Mouse (Mus musculus) adrenal gland, postnatal 14 days (tissue): ENCODE measurements around the gene Notch4. TPM values are rescaled to one million over a fixed set of nuclear protein-coding genes. Genes with fewer than 3 reads are reported as not detected.

Experiments
- DNase-seq: peaks from one replicate; pipeline ENCODE4 v3.0.0; 2021; ENCODE audit warnings: mixed read lengths
- total RNA-seq: library from RNA; stranded (reverse); gene quantifications from 2 replicates; pipeline ENCODE4 v1.2.3, GENCODE M21; 2021

Gene Notch4
- total RNA-seq, 1 experiment from 2014 or later = 34.1 TPM

DNA sequence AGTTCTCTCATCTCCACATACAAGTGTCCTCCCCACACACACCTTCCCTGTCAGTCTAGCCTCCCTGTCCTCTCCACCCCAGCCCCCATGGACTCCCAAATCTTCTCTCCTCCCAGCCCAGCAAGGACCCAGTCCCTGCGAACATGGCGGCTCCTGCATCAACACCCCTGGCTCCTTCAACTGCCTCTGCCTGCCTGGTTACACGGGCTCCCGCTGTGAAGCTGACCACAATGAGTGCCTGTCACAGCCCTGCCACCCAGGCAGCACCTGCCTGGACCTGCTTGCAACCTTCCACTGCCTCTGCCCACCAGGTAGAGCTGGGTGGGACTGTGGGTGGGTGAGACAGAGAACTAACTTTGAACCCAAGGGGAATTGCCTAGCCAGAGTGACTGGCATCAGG lies 5.9 kb downstream of the Notch4 start:
- no peak for DNase-seq

DNA sequence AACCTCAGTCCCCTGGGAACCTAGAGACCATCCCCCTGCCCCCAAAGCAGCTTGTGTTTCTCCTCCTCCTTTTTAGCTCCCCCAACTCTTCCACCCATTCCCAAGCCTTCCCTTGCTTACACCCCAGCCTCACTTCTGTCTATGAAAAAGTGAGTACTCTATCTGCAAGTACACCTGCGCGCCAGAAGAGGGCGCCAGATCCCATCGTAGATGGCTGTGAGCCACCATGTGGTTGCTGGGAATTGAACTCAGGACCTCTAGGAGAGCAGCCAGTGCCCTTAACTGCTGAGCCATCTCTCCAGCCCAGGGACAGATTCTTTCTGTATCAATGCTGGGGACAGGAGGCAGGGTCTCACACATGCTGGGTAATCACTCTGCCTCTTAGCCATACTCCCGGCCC lies 7.8 kb downstream of the Notch4 start:
- DNase-seq = peak; percentile 40

DNA sequence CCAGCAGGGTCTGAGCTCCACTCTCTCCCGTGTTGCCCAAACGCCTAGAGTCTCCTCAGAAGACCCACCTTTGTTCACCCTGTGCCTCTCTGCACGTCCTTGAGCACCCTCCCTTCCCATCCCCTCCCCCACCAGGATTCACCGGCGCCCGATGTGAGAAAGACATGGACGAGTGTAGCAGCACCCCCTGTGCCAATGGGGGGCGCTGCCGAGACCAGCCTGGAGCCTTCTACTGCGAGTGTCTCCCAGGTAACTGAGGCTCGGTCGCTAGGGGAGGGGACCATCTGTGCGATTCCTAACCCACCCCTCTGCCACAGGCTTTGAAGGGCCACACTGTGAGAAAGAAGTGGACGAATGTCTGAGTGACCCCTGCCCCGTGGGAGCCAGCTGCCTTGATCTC lies 8.3 kb downstream of the Notch4 start:
- DNase-seq = peak; percentile 34

DNA sequence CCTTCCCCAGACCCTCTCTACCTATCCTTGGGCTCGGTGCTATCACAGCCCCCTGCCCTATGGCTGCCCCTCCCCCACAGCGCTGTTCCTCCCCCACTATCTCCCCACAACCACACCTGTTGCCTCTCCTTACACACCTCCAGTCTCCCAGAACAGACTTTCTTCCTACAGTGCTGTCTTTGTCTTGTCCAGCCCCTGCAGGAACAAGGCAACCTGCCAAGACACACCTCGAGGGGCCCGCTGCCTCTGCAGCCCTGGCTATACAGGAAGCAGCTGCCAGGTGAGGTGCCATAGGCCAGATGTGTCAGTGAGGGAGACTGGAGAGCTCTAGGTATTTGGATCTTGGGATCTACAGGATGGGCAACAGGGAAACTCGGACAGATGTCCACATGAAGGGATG lies 12.5 kb downstream of the Notch4 start:
- DNase-seq = no peak

DNA sequence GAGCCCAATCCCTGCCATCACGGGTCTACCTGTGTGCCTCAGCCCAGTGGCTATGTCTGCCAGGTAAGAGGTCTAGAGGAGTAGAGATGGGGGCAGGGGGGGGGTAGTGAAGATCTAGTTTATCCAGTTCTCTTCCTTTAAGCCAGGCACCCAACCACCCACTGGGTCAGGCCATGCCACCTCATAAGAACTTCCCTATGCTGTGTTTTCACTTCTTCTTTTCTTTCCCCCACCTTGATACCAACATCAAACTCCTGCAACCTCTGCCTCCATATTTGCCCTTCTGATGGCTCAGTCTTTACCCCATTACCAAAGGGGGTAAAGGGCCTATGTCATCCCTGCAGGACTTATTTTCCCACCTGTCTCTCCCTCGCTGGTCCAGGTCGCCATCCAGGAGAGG lies 14.0 kb downstream of the Notch4 start:
- no peak for DNase-seq

DNA sequence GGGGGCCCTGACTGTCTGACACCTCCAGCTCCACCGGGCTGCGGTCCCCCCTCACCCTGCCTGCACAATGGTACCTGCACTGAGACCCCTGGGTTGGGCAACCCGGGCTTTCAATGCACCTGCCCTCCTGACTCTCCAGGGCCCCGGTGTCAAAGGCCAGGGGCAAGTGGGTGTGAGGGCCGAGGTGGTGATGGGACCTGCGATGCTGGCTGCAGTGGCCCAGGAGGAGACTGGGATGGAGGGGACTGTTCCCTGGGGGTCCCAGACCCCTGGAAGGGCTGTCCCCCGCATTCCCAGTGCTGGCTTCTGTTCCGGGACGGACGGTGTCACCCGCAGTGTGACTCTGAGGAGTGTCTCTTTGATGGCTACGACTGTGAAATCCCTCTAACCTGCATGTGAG lies 18.5 kb downstream of the Notch4 start:
- no peak for DNase-seq

DNA sequence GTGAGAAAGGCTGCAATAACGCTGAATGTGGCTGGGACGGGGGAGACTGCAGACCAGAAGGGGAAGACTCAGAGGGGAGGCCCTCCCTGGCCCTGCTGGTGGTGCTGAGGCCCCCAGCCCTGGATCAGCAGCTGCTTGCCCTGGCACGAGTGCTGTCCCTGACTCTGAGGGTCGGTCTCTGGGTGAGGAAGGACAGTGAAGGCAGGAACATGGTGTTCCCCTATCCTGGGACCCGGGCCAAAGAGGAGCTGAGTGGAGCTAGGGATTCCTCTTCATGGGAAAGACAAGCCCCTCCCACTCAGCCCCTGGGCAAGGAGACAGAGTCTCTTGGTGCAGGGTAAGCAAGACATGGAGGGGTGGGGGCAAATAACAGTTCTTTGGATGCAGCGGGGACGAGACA lies 19.3 kb downstream of the Notch4 start:
- DNase-seq = peak; percentile 48

DNA sequence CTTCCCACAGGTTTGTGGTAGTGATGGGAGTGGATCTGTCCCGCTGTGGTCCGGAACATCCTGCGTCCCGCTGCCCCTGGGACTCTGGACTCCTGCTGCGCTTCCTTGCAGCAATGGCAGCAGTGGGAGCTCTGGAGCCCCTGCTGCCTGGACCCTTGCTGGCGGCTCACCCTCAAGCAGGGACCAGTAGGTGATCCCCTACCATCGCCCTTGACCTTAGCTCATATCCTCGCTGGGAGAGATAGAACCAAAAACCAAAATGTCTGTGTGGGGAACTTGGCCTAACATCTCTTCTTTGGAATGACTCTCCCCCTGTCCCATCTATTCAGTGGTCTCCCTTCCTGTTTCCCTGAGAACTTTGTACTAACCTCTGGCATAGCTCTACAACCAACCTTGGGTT lies 19.8 kb downstream of the Notch4 start:
- DNase-seq = no peak

DNA sequence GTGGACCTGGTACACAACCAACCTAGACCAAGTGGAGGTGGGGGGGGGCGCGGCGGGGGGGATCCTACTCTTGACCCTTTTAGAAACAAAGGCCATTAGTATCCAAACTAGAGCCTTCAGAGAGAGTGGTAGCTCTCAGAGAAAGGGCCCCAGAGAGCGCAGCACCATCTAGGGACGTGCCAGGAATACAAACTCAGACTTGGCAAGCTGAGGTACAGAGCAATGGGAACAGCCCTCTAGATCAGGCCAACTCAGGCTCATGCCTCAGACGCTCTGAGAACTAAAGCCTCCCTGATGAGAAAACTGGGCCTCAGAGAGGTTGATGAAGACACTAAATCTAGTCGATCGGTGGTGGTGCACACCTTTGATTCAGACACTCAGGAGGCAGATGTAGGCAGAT lies 21.1 kb downstream of the Notch4 start:
- no peak for DNase-seq

DNA sequence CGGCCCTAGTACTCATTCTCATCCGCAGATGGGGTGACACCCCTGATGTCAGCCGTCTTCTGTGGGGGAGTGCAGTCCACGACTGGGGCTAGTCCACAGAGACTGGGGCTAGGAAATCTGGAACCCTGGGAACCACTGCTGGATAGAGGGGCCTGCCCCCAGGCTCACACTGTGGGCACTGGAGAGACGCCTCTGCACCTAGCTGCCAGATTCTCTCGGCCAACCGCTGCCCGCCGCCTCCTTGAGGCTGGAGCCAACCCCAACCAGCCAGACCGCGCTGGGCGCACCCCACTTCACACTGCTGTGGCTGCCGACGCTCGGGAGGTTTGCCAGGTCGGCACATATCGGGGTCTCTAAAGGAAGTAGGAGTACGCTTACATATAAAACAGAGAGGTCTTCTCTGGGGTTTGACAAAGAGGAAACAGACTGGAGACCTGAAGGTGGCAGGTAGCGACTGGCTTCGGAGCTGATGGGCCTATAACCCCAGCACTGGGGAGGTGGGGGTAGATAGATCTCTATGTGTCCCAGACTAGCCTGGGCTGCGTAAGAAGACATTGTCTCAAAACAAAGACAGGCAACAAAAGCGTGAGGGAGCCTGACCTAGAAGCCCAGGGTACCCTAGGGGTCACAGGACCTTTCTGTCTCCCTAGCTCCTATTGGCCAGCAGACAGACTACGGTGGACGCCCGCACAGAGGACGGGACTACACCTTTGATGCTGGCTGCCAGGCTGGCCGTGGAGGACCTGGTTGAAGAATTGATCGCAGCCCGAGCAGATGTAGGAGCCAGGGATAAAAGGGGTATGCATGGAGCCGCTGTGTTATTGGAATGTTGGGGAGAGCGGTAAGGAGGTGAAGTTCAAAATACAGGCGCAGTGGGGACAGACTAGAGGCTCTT lies 22.1 kb downstream of the Notch4 start:
- no peak for DNase-seq

DNA sequence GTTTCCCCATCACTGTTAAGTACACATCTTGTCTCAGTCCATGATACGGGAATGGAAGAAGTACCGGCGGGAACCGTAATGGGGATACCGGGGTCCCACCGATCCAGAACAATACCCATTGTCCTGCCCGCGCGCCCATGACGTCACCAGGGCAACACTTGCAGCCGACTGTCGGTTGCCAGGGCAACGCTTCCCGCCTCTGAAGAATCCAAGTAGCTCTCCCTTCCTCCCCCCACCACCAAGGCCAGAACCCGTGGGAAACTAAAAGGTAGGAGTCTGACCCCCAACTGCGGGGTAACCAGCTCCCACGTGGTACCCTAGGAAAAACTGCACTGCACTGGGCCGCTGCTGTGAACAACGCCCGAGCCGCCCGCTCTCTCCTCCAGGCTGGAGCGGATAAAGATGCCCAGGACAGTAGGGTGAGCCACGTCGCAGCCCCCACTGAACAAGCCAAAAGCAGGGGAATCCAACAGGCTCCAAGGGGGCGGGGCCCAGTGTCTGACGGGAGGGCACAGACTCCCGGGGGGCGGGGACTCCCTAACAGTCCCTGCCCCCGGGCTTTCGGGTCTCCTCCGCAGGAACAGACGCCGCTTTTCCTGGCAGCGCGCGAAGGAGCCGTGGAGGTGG lies 22.8 kb downstream of the Notch4 start:
- DNase-seq = peak; percentile 93

DNA sequence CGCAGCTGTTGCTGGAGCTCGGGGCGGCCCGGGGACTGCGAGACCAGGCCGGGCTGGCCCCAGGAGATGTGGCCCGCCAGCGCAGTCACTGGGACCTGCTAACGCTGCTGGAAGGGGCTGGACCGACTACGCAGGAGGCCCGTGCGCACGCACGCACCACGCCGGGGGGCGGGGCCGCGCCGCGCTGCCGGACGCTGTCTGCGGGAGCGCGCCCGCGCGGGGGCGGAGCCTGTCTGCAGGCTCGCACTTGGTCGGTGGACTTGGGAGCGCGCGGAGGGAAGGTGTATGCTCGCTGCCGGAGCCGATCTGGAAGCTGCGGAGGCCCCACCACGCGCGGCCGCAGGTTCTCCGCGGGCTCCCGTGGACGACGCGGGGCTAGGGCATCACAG lies 23.3 kb downstream of the Notch4 start:
- peak; percentile 98 for DNase-seq

DNA sequence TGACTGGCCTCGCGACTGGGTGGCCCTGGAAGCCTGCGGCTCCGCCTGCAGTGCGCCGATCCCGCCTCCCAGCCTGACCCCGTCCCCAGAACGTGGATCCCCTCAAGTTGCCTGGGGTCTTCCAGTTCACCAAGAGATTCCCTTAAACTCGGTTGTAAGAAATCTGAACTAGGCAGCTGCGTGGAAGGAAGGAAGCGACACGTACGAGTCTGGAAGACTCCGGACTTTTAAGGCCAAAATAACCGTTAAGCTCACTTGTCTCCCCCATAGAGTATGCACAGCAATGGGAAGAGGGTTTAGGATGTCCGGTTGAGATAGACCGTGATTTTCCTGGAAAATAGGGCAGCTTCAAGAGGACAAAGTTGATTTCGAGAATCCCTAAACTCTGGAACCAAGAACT lies 23.7 kb downstream of the Notch4 start:
- no peak for DNase-seq

DNA sequence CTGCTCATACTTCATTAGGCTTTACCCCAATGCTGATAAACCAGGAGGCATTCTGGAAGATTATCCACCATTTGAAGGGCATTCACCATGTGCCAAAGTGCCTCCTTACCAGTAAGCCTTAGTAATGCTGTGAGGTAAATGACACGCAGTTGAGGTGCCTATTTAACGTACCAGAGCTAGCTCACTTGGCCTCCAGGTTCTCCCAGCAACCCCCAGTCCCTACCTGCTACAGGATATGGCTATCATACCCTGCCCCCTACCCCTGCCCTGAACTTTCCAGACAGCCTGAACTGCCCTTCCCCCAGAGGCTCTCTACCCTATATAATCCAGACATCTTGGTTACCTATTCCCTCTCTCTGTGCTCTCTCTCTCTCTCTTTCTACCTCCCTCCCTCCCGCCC lies 24.7 kb downstream of the Notch4 start:
- DNase-seq = no peak

DNA sequence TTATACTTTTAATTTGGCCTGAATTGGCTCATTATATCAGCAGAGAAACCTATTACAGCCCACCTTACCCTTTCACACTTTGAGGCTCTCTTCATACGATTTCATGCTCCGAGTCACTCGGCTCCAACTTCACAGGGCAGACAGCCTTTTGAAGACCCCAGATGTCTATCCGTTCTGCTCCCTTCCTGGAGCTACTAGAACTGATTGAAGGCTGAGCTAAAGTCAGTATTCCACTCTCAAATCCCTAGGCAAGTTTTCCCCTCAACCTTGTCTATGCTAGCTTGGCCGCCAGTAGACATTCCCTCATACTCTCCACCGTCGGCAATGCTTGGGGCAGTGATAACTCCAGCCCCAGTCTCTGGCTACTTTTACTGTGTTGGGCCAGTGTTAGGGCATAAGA lies 25.1 kb downstream of the Notch4 start:
- DNase-seq = no peak

DNA sequence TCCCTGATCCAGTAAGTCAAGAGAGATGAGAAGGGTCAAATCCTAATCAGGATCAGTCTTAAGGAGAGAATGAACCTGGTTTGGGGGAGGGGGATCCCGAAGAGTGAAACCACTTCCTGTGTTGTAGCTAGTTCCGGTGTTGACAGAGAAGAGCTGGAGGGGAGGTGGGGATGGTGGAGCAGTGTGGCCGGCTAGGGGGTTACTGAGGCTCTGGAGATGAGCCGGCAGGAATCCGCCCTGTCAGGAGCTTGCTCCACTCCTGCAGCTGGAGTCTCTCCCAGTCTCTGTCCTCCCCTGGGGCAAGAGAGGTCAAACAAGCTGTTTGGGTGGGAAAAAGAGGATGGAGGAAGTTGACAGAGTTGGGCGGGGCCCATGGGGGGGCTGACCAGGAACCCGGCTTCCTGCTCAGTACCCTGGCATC lies 25.6 kb downstream of the Notch4 start, which contains the start of gene Gpsm3:
Gpsm3 (plus strand) TSS at position 126 of the 421 bp plus-strand sequence.
- DNase-seq = peak; percentile 62

DNA sequence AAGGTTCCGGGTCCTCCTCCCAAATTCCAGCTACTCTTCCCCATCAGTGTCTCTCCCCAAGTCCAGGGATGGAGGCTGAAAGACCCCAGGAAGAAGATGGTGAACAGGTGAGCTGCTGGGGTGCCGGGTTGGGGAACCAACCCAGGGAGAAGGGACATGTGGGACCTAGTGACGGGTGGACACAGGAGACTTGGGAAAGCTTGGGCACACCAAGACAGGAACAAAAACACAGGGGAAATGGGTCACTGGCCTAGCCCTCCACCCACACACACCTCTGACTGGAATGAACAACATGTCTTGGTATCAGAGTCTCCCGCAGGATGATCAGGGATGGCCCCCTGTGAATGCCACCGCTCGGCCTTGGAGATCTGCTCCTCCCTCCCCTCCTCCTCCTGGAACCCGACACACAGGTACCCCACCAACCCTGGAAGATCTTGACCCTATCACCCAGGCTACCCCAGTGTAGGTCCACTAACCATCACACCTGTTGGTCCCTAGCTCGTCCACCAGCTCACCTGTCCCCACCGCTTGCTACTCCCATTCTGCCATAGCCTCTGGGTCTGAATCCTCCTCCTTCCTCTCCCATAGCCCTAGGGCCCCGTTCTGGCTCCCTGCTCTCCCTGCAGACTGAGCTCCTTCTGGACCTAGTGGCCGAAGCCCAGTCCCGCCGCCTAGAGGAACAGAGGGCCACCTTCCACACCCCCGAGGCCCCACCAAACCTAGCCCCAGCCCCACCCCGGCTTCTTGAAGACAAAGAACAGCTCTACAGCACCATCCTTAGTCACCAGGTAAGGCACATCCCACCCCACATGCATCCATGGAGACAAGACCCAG lies 26.3 kb downstream of the Notch4 start:
- DNase-seq = no peak

DNA sequence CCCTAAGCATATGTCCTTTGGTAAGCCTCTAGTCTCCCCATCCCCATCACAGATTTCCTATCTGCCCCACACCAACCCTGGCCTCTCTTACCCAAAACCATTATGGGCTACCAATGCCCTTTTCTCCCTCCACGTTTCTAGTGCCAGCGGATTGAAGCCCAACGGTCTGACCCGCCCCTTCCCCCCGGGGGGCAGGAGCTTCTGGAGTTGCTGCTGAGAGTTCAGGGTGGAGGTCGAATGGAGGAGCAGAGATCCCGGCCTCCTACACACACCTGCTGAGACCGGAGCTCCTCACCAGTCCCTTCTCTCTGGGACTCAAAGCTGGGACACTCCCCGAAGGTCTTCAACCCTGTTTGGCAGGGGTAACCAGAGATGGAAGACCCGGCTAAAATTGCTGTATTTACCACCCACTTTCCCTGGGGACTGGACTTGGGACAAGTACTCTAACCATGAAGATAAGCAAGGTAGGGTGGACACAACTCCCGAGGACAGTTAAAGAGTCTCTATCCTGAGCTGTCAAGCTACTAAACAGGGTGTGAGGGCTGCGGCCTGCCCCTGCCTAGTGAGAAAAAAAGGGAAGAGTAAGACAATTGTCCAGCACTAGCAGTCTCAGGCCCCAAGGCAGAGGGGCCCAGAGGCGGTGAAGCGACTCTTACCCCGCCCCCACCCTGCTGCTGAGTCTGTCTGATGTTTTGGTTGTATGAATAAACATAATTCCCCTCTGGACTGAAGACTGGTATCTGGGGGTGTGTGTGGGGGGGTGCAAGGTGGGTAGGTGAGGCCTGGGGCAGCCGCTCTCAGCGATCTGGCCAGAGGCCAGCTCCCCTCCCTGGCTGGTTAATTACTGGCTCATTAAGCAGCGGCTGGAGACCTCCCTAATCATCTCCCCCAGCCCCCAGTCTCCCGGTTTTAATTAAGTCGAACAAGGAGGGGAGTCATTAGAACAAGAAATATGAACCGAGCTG lies 27.2 kb downstream of the Notch4 start, which contains the start of gene Pbx2:
Pbx2 (plus strand) TSS at position 238 of the 965 bp plus-strand sequence.
- DNase-seq = peak; percentile 46

DNA sequence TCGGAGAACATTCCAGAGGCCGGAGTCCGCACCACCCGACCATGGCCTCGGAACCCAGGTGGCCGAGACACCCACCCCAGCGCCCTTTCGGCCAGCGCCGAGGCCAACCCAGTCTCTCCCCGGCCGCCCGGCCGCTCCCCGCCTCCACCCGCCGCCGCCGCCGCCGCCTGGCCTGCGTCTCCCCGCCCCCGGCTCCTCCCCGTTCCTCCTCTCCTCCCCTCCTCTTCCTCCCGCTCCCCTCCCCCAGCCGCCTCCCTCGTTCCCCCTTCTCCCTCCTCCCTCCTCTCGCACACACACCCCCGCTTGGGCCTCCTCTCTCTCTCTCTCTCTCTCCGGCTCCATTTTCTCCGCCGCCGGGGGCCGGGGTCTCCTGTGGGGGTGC lies 27.9 kb downstream of the Notch4 start:
- DNase-seq = peak; percentile 98

DNA sequence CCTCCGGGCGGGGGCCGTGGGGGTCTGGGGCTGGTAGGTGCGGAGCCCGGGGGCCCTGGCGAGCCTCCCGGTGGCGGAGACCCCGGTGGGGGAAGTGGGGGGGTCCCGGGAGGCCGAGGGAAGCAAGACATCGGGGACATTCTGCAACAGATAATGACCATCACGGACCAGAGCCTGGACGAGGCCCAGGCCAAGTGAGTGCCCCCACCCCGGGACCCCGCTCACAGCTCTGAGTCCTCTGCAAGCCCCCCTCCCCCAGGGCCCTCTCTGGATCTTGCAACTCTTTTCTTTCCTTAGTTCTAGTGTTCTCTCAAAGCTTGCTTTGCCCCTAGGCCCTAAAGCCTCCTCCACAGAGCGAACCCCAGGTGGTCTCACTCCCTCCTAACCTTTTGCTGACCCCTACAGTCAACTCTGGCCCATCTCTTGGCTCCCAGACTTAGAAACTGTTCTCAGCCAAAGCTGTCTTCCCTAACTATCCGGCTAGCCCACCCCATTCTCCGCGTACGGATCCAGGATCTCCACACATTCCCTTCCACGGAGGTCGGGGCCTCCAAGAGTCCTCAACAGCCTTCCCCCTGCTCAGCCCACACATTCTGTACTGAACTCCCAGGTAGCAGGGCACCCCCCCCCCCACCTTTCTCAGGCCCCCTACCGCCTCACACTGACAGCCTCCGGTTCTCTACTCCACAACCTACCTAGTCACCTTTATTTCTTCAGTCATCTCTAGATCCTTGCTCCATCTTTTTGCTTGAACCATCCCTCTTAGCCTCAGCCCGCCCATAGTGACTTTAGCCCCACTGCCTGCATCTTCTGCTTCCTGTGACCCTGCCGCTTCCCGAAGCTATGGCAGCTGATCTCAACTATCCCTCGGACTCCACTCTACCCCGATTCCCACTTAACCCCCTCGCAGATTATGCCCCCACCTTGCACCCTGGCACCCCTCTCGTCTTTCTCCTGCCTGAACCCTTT lies 28.8 kb downstream of the Notch4 start:
- peak; percentile 67 for DNase-seq
